Mouse (Mus musculus) T-helper 17 cell (primary cell): Measurements from ENCODE around the gene Auts2.

Experiments
- in situ Hi-C, 2 experiments: fragments of 300-600 bp; cut with MboI, MseI; formaldehyde crosslinking; loops; 1 replicate in 1 of 2; 2 replicates in 1 of 2; pipeline ENCODE4 v1.15.1; 2025; ENCODE audit warnings: high pct_unique_total_duplicates in 2 of 2

Gene Auts2

DNA sequence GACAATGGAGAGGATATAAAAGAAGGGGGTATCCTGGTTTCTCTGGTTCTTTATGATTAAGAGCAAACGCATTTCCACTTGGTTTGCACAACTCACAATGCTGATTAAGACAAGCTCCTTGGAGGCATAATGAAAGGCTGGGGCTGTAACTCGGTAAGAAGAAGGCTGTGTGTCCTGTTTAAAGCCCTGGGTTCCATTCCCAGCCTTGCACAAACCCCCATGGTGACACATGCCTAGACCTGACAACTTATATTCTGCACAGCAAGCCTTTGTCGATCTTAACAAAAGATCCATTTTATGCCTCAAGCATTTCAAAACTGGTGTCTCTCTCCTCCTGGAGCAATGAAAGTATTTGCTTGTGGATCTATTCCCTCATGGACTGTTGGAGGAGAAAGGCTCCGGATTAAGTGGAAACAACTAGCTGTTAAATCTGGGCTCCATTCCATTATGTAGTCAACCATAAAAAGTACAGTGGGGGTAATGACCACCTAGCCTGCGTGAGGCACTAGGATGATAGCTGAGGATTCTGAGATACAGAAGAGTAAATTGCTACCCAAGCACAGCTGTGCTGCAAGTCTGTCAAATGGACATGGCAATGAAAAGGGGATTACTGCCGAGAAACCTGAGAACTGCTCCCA is 218.8 kb downstream of the Auts2 start:
- in situ Hi-C loops: no loop called here

DNA sequence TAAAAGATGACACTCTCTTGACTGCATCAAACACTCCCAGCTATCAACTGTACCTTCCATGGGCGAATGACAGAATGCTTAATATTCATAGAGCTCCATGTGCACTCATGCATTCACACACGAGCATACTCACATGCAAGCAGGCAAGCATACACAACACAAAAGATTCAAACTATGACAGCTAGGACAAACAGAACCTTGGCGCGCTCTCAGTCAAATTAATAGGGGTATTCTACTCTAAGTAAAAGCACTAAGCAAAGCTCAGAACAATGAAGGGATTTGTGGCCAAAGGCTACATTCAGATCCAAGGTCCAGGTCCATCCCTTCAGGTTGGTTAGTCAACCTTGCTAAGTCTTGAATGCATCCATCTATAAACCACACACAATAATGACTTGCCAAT is 219.5 kb downstream of the Auts2 start:
- in situ Hi-C loops: no loop called here

DNA sequence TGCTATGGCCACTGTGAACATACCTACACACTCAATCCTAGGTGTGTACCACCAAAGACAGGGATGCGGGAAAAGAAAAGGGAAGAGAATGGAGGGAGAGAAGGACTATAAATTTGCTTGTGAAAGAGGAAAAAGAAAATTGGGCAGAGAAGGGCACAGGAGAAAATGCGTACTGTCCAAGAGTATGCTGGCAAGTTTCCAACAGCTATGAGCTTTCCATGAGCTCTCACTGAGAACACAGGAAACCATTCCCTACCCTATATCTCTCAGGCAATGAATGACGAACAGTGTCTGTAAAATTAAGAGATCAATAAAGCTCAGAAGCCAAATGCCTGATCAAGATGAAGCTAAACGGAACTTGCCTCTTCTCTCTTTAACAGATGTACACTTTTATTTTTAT is 220.2 kb downstream of the Auts2 start:
- in situ Hi-C loops: no loop called here

DNA sequence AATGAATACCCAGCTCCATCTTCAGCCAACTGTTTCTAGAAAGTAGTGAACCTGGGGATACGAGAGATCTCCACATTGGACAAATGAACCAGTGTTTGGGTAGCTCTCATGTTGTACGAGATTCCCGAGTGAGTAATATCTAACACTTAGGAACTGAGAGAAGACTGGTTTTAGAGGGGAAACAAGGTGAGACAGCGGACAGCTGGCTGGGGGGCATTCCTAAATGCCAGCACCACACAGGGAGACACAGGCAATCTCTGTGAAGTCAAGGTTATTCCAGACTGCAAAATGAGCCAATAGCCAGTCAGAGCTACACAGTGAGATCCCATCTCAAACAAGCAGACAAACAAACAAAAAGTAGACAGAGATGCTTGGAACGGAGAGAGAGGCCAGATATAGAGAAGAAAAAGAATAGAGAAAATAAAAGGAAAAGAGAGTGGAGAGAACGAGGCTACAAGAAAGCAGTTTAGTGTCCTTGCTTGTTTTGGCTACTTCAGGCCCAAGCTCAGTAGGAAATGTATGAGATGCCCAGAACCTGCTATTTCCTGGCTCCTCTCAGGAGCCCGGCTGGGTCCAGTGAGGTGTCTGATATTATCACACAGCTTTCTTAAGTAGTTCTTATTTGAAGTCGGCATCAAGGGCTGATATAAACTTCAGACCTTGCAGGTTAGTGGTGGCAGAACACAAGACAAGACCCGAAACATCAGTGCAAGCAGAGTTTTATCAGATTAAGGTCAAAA is 224.9 kb downstream of the Auts2 start:
- in situ Hi-C loops: no loop called here

DNA sequence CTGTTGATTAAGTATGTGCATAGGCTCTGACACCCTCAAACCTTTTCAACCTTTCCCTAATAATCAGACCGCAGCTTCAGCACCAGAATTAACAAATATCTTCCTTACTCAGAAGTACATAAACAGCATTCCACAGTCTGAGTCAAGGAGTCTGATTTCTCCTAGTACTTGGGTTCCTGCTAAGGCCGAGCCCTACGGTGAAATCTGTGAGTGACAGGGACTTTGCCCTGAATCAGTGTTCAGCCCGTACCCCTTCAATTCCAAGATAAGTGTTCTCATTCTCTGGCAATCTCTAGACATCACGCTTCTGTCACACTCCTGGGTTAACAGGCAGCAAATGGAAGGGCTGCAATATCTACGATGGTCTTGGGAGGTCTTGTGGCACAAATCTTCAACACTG is 226.2 kb downstream of the Auts2 start:
- in situ Hi-C loops: no loop called here

DNA sequence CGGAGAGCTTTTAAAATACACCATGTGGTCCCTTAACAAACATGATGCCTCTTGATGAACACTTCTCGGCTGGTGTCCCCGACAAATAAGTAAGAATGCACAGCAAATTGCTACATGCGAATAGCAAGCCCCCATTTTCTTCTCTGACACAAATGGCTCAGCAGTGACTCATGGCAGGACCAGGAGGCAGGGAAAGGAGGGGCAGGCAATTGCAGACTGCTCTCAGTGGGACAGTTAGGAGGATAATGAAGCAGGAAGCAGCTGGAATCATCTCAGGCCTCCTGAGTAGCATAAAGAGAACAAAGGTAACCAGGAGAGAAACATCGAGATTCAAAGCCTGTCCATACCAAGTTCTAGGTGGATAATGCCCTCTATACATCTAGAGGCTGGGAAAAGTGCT is 228.8 kb downstream of the Auts2 start:
- in situ Hi-C loops: no loop called here

DNA sequence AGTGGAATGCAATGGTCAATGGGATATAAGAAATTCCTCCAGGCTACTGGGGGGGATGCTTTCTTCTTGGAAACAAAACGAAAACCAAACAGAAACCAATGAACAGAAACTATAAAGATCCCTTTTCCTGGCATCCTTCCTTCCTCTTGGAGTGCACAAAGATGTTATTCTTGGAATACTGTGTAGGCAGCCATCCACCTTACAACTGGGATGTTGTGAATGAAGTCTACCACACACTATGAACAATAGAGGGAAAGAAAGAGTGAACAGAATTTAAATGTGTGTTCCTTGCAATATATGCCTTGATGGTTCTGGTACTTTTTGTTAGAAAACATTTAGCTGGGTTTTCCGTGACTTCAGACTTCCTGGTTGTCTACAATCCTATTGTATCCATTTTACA is 236.1 kb downstream of the Auts2 start:
- in situ Hi-C loops: no loop called here

DNA sequence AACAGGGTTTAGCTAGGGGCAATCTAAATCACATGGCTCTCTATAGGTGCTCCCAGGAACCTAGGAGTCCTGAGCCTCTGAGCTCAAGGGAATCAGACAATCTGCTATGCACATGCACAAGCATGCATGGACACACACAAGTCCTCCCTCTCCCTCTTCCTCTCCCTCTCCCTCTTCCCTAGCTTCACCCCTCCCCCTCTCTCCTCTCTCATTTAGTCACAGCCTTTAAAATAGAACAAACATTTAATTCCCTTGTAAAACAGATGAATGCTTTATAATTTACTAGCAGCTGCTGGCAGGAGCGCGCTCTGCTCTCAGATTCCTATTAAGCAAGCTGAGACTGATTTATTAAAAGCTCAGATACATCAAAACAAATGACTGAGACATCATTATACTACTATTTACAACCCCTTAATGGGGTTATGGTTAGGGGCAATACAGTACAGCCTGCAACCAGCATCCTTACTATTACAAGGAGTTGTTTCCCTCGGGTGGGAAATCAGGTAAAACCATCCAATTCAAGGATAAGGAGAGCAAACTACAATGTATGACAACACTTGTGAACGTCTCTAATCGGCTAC is 237.7 kb downstream of the Auts2 start:
- in situ Hi-C loops: no loop called here

DNA sequence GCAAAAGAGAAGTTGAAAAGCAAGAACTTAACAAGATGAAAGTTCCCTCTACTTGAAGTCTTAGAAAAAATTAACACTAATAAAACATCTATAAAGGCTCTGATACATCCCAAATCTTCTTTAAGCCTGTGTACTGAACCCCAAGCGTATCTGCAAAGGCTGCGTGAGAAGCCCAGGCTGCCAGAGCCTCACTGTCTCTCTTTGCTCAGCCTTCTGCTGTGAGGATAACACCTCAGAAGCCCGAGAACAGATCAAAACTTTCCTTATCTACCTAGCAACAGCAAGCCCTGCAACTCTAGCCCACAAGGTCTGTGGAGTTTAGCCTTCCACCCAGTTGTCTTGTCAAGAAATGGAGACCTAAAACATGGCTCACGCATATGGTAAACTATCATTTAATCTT is 240.4 kb downstream of the Auts2 start:
- in situ Hi-C loops: no loop called here

DNA sequence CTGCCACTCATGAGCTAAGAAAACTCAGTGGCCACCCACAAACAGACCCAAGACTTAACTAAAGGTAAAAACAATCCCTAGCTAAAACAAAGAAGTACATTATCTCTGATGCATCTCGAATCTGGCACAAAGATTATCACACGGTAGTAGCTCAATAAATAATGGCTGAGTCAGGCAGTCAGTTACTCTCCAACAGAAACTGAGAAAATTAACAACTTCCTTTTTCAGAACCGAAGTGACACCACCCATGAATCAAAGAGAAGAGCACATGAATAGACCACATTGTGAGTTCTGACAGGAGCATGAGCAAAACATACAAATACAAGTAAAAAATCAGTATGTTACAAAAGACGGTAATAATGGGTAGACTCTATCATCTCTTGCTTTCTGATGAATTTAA is 242.3 kb downstream of the Auts2 start:
- in situ Hi-C loops: no loop called here

DNA sequence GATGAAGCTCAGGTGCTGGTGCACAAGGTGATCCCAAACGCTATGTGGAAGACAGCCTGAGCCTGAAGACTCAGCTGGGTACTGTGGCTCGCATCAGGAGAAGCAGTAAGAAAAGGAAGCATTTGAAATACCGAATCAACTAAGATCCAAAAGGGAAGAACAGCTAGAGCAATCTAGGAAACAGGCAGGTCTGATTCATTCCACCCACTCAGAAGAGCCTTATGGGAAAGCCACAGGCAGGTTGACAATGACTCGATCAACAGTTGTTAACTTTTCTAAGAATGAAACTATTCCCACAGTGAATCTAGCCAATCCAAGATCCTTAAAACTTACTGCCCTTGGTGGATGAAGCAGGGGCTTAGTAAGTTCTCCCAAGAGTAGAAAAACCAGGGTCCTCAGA is 243.4 kb downstream of the Auts2 start:
- in situ Hi-C loops: loop anchor here in 1 of 2 experiments (10.0 kb wide), 1 partner anchor 255 kb away; no protein-coding TSS in a partner anchor

DNA sequence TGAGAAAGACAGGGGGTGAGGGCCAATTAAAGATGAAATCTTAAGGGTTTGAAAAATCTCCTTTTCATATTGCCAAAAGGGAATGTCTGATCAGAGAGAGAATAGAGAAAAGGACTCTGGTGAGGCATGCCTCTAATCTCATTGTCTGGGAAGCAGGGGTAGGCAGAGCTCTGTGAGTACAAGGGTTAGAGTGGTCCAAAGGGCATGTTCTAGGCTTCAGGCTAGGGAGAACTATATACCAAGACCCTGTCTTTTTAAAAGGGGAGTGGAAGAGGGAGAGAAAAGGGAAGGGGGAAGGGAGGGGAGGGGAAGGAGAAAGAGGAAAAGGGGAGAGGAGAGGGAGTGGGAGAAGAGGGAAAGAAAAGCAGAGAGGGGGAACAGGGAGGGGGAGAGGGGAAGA is 244.1 kb downstream of the Auts2 start:
- in situ Hi-C loops: loop anchor here in 1 of 2 experiments (10.0 kb wide), 1 partner anchor 256 kb away; no protein-coding TSS in a partner anchor

DNA sequence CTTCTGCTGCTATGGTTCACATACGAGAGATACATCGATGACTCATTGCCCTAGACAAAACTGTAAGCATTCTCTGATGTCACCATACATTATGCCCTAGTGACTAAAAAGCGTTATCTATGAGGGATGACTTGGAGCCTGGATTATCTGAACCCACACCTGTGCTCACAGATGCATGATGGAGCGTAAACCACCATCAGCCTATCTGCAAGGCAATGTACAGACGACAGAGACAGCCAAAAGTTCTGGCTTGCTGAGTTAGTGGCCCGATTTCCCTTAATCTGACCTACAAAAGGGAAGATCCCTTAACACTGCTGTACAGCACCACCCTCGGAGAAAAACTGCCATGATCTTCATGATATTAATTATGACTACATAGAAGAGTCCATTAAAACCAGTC is 245.8 kb downstream of the Auts2 start:
- in situ Hi-C loops: loop anchor here in 1 of 2 experiments (10.0 kb wide), 1 partner anchor 257 kb away; no protein-coding TSS in a partner anchor

DNA sequence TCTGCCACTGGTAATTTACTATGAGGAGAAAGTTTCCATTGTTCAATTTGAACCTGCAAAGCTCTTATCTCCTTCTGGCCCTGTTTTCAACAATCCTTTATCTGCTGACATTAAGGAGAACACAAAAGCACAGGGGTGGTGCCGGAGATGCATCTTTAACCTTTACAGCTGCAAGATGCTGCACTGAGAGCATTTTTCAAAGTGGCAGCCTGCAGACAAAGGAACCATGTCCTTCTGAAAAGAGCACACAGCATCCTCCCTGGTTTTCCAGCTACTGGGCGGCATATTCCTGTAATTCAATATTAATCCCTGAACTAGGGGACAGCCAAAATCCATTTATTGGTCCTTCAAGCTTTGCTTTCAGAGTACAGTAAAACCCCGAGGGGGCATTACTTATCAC is 248.7 kb downstream of the Auts2 start:
- in situ Hi-C loops: loop anchor here in 1 of 2 experiments (10.0 kb wide), 1 partner anchor 260 kb away; no protein-coding TSS in a partner anchor

DNA sequence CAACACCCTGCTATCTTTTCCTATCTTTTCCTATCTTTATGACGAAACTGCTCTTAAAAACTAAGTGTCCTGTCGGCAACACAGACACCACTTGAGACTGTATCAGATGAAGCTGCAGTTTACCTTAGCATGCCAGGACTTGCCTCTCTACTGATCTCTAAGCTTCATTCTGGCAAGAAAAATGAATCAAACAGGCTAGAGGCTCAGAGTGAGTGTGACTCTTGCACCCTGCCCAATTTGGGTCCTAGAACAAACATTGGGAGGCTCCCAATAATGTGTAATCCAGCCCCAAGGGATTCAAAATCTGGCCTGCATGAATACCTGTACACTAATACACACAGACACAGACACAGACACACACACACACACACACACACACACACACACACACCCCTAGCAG is 250.2 kb downstream of the Auts2 start:
- in situ Hi-C loops: loop anchor here in 1 of 2 experiments (10.0 kb wide), 1 partner anchor 262 kb away; no protein-coding TSS in a partner anchor

DNA sequence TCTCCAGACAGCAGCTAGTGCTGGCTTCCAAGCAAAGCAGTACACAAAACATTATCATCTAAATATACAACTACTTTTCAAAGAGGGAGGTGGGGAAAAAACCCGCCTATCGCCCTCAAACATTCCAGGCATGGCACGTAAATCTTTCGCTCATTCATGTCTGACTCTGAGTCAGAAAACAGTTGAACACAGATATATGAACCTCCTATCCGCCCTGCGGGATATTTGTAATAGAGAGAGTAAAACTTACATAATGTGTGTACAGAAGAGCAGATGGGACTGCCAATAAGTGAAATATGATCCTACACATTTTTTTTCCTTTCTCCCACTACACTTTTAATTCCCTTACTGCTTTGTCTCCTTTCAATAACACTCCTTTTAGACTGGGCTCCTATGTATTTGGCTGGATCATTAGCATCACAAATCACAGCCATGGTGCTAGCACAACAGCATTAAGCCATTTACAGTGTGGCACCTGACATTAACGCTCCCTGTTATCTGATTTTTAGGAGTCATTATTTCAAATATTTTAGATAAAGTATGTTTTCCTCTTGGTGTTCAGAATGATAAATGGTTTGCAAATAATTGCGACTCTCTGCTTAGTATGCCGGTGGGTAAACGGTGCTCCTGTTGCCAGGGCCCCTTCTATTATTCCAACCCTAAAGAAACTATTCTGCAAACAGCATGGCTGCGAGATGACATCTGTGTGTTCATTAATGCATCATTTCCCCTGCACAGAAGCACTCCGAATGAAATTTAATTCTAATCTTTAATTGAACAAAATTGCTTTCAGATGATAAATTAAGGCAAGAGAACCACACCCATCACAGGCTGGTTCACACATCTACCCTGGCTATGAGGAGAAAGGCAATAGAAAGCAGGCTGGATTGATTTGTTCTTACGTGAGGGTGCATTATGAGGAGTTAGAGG is 252.3 kb downstream of the Auts2 start:
- in situ Hi-C loops: loop anchor here in 1 of 2 experiments (10.0 kb wide), 1 partner anchor 264 kb away; no protein-coding TSS in a partner anchor

DNA sequence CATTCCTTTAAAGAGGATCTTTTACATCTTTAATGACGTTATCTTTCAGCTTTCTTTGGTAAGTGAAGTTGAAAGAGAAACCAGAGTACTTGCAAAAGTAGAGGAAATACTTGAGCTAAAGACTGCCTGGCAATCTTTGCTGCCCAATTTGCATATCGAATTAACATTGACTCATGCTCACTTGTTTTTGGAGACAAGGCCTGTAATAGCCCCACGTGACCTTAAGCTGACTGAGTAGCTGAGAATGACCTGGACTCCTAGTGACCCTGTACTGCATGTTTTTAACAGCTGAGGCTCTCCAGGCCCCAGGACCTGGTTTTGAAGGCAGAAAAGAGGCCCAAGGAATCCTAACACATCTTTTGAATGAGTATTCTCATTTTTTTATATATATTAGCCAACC is 259.4 kb downstream of the Auts2 start:
- in situ Hi-C loops: no loop called here

DNA sequence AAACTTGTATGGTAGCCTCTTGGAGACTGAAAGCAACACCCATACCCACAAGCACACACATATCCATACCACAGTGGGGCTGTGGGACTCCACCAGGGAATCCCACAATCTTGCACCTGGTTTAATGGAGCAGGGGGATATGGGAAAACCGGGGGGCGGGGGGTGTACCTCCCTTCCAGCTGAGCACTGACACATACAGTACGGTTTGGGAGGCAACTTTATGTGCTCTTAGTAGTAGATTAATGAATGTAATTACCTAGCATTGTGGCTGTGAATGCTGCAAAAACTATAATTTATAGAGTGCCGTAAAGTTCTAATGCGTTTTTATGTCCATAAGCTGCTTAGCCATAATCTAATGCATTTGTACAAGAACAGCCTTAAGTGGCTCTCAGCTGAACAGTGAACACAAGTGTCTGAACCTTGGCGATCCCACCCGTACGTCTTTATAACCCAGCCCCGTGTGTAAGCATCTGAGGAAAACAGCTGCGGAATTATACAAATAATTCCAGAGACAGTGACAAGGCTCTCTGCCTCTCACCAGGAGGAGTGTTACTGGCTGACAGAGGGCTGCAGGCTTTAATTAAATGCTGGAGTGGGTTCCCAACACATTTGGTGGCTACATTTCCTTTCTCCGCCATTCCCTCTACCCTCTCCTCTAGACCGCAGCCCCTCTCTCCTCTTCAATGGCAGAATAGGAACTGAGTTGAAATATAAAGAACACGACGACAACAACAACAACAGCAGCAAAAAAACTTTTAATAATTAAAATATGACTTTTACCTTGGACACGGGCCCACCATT is 268.8 kb downstream of the Auts2 start:
- in situ Hi-C loops: no loop called here

DNA sequence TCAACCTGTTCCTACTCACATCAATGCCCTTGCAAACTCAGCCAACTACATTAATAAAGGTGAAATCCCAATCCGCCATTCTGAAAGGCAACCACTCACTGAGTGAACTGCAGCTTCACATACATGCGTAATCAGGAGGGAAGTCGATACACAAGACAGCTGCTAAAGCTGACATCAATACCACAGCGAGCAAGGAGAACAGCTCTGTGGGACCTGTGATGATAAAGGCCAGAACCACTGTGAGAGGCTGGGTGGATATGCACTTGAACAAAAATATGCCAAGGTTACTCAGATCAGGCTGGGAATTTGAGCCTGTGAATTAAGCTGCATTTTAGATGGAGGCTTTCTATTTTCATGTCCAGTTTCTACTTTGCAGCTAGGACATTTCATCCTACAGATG is 271.0 kb downstream of the Auts2 start:
- in situ Hi-C loops: no loop called here

DNA sequence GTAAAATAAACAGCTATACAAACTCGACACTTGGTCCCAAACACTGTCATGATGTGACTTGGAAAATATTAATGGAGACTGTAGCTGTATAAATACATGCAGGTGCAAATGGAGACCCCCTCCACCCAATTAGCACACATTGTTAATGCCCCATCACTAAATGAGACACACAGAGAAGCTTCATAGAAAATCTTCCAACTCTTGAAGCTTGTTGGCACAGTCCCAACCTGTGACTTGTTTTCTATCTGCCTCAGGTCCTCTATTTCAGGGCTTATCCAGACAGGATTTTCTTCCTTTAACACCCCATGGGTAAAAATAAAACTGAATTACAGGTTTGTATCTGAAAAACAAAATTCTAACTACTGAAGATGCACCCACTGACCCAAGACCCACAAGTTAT is 272.2 kb downstream of the Auts2 start:
- in situ Hi-C loops: no loop called here

DNA sequence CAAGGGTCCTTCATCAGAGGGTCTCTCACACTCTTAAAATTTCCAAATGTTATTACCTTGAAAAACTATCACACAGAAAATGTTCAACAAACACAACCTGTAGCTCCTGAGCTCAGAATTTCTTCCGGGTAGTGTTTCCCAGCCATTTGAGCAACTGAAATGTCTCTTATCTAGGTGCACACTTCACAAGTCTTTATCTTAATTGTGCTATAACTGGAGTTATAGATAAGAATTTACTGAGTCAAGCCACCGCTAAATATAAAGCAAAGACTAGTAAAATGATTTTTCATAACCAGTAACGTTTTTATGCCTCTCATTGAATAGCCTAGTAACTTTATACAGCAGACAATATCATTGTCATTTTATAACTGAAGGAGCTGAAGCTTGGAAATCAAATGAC is 273.1 kb downstream of the Auts2 start:
- in situ Hi-C loops: no loop called here
